Mouse (Mus musculus) liver, adult (tissue): ENCODE results near the gene Mettl1.

Source experiments
- GATA4 ChIP-seq: IDR thresholded peaks from 2 replicates; pipeline ENCODE4 v1.6.1; 2014; ENCODE audit warnings: mild to moderate bottlenecking, low read length; ENCODE audit not compliant: insufficient replicate concordance

Gene Mettl1

GRCm38 (mm10) chr10:127059968-127060916 is 19.0 kb downstream of the Mettl1 start, which contains the start of gene March9:
March9 (minus strand) TSS chr10:127060184.
- no peak for TF ChIP-seq GATA4

GRCm38 (mm10) chr10:127061085-127061484 is 19.9 kb downstream of the Mettl1 start:
- no peak for TF ChIP-seq GATA4

DNA sequence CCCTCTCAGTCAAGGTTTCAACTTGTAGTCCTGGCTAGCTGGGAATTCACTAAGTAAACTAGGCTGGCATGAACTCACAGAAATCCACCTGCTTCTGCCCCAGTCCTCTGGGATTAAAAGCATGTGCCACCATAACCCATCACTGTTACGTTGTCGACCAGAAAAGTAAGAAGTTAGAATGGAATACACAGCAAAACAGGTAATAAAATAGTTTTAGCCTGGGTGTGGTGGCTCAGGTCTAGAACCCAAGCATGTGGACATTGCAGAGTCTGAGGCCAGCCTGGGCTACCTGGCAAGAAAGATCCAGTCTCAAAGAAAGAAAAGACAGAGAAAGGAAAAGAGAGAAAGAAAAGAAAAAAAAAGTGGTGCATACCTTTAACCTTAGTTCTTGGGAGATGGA is 20.3 kb downstream of the Mettl1 start:
- no peak for TF ChIP-seq GATA4

DNA sequence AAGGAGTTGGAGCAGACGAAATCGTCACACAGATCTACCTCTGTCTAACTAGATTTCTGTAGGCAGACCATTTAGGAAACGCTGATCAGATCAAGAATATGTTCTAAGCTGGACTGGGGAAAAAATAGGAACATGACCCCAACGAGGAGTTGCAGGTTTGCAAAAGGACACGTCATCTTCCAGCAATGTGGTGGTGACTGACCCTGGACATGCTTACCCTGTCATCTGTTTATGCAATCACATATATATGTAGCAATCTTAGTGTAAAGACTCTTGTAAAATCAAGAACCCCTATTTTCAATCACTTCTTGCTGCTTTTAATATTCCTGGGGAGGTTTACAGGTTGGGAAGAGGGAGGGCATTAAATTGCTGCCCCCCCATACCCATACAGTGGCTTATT is 21.3 kb downstream of the Mettl1 start:
- no peak for TF ChIP-seq GATA4

- TF ChIP-seq GATA4: no peak
Measured at GRCm38 (mm10) chr10:127063239-127063872, 22.1 kb downstream of the Mettl1 start, which contains the start of gene Cdk4. Cdk4 (plus strand) TSS chr10:127063534.

DNA sequence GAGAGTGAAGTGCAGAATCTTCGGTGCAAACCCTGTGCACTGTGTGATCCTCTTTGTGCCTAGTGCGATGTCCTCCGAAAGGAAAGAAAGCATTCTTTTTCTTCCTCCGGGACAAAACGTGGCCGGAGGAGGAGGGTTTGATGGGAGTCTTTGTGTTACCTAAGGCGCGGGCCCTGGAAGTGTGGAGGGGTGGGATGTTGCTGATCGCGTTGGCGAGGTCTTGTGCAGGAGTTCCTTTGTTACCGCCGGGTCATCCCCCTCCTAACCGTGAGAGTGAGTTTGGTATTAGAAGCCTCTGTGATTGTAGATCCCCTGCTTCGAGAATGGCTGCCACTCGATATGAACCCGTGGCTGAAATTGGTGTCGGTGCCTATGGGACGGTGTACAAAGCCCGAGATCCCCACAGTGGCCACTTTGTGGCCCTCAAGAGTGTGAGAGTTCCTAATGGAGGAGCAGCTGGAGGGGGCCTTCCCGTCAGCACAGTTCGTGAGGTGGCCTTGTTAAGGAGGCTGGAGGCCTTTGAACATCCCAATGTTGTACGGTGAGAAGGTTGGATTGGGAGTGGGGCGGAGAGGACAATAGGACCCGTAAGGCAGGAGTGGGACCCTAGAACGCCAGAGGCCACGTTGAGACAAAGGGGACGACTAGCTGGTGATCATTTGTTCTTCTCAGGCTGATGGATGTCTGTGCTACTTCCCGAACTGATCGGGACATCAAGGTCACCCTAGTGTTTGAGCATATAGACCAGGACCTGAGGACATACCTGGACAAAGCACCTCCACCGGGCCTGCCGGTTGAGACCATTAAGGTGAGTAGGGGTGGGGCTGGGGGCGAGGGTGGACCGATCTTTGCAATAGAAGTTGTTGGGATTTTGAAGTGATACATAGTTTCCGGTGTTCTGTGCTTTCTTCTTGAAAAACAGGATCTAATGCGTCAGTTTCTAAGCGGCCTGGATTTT is 23.0 kb downstream of the Mettl1 start:
- TF ChIP-seq GATA4: no peak

- no peak; the same call in 1 of the 2 replicates for TF ChIP-seq GATA4
Measured at GRCm38 (mm10) chr10:127065981-127066380, 24.8 kb downstream of the Mettl1 start.

DNA sequence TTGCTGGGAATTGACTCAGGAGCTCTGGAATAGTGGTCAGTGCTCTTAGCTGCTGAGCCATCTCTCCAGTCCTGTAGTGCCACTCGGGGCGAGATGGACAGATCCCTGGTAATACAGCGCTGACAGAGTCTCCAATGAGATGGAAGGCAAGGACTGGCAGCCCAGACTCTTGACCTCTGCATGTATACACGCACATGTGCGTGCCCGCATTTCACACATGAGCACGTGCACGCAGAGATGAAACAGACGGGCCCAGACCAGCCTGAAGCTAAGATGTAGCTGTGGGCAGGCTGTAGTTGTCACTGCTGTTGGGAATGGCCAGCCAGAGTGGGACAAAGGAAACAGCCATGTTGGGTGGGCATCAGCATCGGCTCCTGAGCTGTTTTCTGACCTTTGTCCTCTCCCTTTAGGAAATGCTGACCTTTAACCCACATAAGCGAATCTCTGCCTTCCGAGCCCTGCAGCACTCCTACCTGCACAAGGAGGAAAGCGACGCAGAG is 25.4 kb downstream of the Mettl1 start:
- TF ChIP-seq GATA4: no peak

DNA sequence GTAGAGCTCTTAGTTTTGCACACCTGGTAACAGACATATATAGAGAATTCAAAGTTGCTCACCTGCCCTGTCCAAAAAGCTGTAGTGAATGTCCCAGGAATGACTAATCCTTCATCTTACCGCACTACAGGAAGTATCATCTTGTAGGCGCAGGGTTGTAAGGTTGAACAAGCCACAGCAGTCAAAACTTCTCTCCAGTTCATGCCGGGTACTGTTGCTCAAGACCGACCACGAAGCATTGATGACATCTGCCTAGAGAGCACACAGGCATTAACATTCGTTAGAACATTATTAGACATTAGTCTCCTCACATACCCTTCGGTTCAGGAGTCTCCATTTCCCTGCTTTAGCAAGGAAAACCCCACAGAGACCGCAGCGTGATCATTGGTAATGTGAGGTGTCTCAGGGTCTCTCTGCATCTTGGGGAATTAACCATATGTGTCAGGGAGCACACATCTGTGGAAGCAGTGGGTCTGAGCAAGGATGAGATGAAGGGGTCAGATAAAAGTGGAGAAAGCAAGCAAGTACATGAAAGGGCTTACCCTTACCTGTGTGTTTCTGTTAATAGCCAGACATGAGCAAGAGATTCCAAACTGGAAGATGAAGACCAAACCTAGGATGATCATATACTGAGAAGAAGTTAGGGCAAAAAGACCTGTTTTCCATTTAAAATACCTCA is 27.3 kb downstream of the Mettl1 start:
- no peak for TF ChIP-seq GATA4

- TF ChIP-seq GATA4: no peak
Measured at GRCm38 (mm10) chr10:127069281-127070189, 28.3 kb downstream of the Mettl1 start.

DNA sequence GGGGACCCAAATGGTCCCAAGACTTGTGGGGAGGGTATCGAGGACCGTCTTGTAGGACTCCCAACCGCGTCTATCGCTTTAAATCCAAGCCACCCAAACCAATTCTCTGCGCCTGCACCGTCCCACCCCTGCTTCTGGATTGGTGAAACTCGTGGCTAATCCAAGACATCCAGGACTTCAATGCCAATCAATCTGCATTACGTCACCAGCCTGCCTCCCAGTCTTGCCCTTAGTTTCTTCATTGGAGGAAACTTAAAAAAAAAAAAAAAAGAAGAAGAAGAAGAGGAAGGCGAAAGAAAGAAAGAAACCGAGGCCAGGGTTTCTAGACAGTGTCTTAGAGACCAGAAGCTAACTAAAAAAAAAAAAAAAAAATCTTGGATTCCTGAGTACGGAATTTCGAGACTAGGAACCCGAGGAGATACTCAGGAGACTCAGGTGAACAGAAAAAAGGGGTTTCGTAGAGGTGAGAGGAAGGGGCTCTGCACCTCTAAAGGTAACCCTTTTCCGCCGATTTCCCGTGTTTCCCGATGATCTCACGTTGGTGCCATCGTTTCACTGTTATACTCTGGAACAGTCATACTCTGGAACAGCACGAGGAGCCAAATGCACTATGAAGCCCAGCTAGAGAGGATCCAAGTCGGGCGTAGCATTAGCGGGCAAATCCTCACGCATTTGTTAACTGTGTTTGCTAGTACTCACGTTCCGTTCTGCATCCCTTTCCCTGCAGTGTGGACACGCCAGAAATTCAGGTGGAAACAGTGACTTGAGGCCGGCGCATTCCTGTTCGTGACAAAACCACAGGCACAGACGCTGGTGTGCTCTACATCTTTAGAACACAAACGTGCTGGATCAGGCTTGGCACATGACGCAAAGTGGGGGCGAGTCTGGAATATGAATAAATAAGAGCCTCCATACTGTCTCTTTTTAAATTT is 29.2 kb downstream of the Mettl1 start, which contains the start of gene Tspan31:
Tspan31 (minus strand) TSS at position 75 of the 932 bp plus-strand sequence.
- TF ChIP-seq GATA4: no peak; the same call in 1 of the 2 replicates

DNA sequence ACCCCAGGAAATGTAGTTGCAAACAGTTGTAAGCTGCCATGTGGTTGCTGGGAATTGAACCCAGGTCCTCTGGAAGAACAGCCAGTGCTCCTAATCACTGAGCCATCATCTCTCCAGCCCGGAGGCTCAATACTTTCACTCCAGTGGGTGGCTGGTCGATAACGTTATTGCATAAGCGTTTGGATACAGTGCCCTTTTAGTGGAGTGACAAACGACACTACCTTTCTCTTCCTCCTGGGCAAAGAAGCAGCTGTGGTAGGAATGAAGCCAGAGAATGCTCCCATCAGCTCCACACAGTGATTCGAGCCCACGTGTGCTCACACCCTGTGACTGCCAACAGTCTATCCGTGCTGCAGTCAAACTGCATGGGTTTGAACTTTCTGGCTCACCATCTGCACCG is 30.0 kb downstream of the Mettl1 start:
- 0 out of 2 replicates have a peak, but pooled peaks have one; percentile 10 for TF ChIP-seq GATA4
